Mouse (Mus musculus): Measurements from ENCODE around the gene Acadsb. TPM values are rescaled to one million over a fixed set of nuclear protein-coding genes. Genes with fewer than 3 reads are reported as not detected.

Gene Acadsb
- polyA plus RNA-seq, 1 experiment from 2014 or later, result 99.7 TPM

DNA sequence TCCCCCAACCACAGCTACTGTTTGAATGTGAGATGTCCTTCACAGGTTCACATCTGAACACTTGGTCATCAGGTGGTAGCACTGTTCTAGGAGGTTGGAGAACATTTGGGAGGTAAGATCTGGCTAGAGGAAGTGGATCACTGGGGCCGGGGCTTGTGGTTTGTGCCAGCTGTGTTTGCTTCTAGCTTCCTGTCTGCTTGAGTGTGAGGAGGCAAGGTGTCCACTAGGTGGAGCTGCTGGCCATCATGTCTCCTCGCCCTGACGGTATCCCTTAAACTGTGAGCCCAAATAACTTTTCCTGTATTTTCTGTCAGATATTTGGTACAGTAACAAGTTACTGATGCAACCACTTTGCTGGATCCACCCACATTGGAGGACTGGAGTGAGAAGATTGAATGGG lies 59.1 kb downstream of the Acadsb start:
- WGBS, result 81% methylated on average over 3 of the region's 3 CpGs
- H3K27me3 ChIP-seq, result peaks cover 26% of the 10 kb centered on the region
- H3K4me1 ChIP-seq (replicated peaks), result peaks cover 17% of the 10 kb centered on the region
- no peak overlapping the region for H3K9ac ChIP-seq
- no peak overlapping the region for H3K27ac ChIP-seq
- H3K4me3 ChIP-seq, result no peak overlapping the region
- H3K9me3 ChIP-seq, result no peaks in the 10 kb centered on the region
- H3K4me2 ChIP-seq, result no peak overlapping the region
- no peaks in the 10 kb centered on the region for H3K36me3 ChIP-seq
- ATAC-seq (ENCODE audit: low FRiP score), result no peak

DNA sequence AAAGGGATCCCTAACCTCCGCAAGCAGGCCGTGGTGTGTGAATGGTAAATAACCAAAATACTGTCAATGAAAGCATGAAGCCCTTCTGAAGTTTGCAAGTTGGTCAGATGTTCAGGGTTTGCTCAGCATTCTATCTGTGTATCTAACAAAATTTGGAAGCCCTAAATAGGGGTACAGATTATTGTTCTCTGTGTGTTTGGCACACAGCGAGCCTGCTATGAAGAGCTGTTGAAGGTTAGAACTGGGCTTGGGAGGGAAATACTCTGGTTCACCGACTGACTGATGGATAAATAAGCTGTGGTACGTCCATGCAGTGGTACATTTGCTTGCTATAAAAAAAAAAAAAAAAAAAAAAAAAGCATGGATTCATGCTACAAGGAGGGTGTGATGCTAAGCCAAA lies 61.1 kb downstream of the Acadsb start:
- Histone ChIP-seq H3K9me3 (no peaks in the 10 kb centered on the region), H3K36me3 (no peaks in the 10 kb centered on the region), H3K27me3 (peaks cover 35% of the 10 kb centered on the region), H3K9ac (no peak overlapping the region), H3K4me3 (no peak overlapping the region), H3K4me1 (replicated peaks) (peaks cover 7% of the 10 kb centered on the region; the same call in 1 of the 2 replicates), H3K27ac (no peak overlapping the region), H3K4me2 (no peak overlapping the region)
- ATAC-seq (ENCODE audit: low FRiP score), result no peak
- WGBS, result 93% methylated on average over 5 of the region's 5 CpGs

DNA sequence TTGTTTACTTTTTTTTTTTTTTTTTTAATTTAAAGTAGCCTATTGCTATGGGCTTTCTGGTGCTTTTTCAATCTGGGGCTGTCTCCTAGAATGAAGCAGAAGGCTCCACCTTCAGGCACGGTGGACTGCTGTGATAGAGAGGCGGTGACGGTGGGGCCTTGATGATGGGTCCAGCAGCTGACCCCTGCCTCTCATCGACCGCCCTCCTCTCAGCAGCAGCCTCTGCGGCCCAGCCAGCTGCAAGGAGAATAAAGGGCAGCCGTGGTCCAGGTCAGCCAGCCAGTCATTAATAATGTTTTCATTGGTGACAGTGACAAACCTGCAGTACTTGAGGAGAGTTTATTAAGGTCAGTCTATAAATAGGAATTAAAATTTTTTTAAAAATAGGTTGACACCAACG lies 66.7 kb downstream of the Acadsb start:
- Histone ChIP-seq H3K9me3 (no peaks in the 10 kb centered on the region), H3K4me2 (no peak overlapping the region), H3K4me3 (no peak overlapping the region), H3K4me1 (replicated peaks) (0 out of 2 replicates have a peak, but pooled peaks cover 5% of the 10 kb centered on the region), H3K9ac (no peak overlapping the region), H3K27ac (no peak overlapping the region), H3K36me3 (no peaks in the 10 kb centered on the region), H3K27me3 (peaks cover 30% of the 10 kb centered on the region)
- ATAC-seq (ENCODE audit: low FRiP score), result no peak
- WGBS, result 7% methylated on average over 8 of the region's 8 CpGs

DNA sequence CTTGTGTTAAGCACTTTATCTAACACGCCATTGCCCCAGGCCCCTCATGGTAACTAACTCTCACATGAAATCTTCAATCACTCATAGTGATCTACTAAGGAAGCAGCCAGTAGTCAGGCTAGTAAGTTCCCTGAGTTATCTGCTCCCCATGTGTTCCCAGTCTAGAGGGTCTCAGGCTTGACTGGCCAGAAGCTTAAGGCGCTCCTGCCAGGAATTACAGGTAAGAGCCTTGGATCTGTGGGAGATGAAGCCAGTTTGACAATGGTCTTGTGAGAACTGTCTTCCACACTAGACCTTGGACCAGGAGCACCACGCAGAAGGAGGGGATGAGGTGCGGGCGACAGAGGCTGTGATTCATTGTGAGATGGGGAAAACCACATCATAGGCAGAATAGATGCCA lies 68.0 kb downstream of the Acadsb start:
- no peak overlapping the region for H3K4me2 ChIP-seq
- ATAC-seq (ENCODE audit: low FRiP score), result no peak
- H3K9me3 ChIP-seq, result no peaks in the 10 kb centered on the region
- H3K4me3 ChIP-seq, result no peak overlapping the region
- H3K9ac ChIP-seq, result no peak overlapping the region
- H3K27ac ChIP-seq, result no peak overlapping the region
- H3K4me1 ChIP-seq (replicated peaks), result 0 out of 2 replicates have a peak, but pooled peaks cover 5% of the 10 kb centered on the region
- H3K36me3 ChIP-seq, result no peaks in the 10 kb centered on the region
- 91% methylated on average over 5 of the region's 5 CpGs for WGBS
- peaks cover 38% of the 10 kb centered on the region for H3K27me3 ChIP-seq

Other genes starting within 250 kb of the Acadsb start
- gene 5430419D17Rik, start 236.2 kb upstream of the Acadsb start, polyA plus RNA-seq (2015; fragmentation: Nextera tagmentation; extraction: Ambion mirVana), result not detected in 2 replicates
- gene Cuzd1, start 88.3 kb upstream of the Acadsb start, polyA plus RNA-seq (2015; fragmentation: Nextera tagmentation; extraction: Ambion mirVana), result not detected in 2 replicates
- gene Fam24b, start 81.1 kb upstream of the Acadsb start, polyA plus RNA-seq (2015; fragmentation: Nextera tagmentation; extraction: Ambion mirVana), result not detected in 2 replicates
- gene Fam24a, start 76.7 kb upstream of the Acadsb start, polyA plus RNA-seq (2015; fragmentation: Nextera tagmentation; extraction: Ambion mirVana), result not detected in 2 replicates
- gene 2310057M21Rik, start 47.8 kb upstream of the Acadsb start, polyA plus RNA-seq (2015; fragmentation: Nextera tagmentation; extraction: Ambion mirVana), result 22.9 and 30.0 TPM in 2 replicates
- gene Pstk, start 39.5 kb upstream of the Acadsb start, polyA plus RNA-seq (2015; fragmentation: Nextera tagmentation; extraction: Ambion mirVana), result 42.7 and 46.4 TPM in 2 replicates
- 13.1 and 14.9 TPM in 2 replicates for gene Ikzf5, start 80 bp upstream of the Acadsb start, polyA plus RNA-seq (2015; fragmentation: Nextera tagmentation; extraction: Ambion mirVana)
- gene Hmx3, start 132.3 kb downstream of the Acadsb start, polyA plus RNA-seq (2015; fragmentation: Nextera tagmentation; extraction: Ambion mirVana), result 1.3 and 1.6 TPM in 2 replicates
- 2.4 and 3.3 TPM in 2 replicates for gene Hmx2, start 138.2 kb downstream of the Acadsb start, polyA plus RNA-seq (2015; fragmentation: Nextera tagmentation; extraction: Ambion mirVana)
- gene Bub3, start 149.6 kb downstream of the Acadsb start, polyA plus RNA-seq (2015; fragmentation: Nextera tagmentation; extraction: Ambion mirVana), result 178 and 200 TPM in 2 replicates

All from hindbrain, embryonic 13.5 days (tissue).